Mouse (Mus musculus) kidney, postnatal 10 days (tissue): Measurements from ENCODE around the gene Ppp1r26.
"Not testable (repeated sequence)": the region's sequence is repeated elsewhere in the genome, so short reads cannot be mapped to it uniquely, and the experiment has no call there.

ENCODE experiments used
- DNase-seq: peaks from one replicate; pipeline ENCODE4 v3.0.0; 2021; ENCODE audit warnings: mixed read lengths

Gene Ppp1r26

DNA sequence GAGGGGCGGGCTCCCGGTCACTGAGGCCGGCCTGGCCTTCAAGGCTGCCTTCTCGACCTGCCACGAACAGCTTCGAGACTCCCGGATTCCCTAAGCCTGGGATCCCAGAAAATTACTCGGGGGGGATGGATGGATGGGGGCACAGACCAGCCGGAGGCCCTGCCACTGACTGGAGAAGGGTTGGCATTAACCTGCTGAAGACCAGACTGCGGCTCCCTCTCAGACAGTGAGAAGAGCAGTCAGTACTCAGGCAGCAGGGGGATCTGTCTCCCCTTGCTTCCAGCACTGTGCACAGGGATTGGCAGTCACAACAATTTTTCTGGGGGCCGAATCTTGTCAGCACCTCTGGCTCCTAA, 693 bp downstream of the Ppp1r26 start:
- no peak for DNase-seq

- DNase-seq: no peak
Observed at GRCm38 (mm10) chr2:28451663-28452062, 5.1 kb downstream of the Ppp1r26 start.

DNA sequence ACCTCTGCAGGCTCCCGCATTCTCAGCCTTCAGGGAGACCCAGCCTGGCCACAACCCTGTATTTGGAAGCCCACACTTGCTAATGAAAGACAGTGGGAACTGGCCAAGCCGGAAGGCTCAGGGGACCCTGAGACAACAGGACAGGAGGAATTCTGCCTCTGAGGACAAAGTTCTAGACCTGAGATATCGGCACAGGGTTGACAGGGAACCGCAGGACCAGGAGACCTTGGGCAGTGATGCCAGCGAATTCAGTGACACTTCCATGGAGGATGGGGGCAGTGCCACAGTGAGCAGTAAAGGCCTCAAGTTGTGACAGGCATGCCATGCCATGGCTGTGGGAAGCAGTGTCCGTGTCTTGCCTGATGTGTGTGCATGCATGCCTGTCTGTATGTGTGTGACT, 6.9 kb downstream of the Ppp1r26 start:
- DNase-seq: no peak

- no peak for DNase-seq
Observed at GRCm38 (mm10) chr2:28456616-28457015, 10.0 kb downstream of the Ppp1r26 start.

- peak; percentile 67 for DNase-seq
Observed at GRCm38 (mm10) chr2:28463919-28464318, 17.3 kb downstream of the Ppp1r26 start.

- DNase-seq: no peak
Observed at GRCm38 (mm10) chr2:28464919-28465318, 18.3 kb downstream of the Ppp1r26 start.

GRCm38 (mm10) chr2:28465836-28466518, 19.4 kb downstream of the Ppp1r26 start, which contains the start of gene 1700007K13Rik:
1700007K13Rik (minus strand) TSS chr2:28466332.
- peak; percentile 82 for DNase-seq

- DNase-seq: peak; percentile 92
Observed at GRCm38 (mm10) chr2:28467860-28468485, 21.4 kb downstream of the Ppp1r26 start, which contains the start of gene Mrps2. Mrps2 (plus strand) TSS chr2:28468066.

GRCm38 (mm10) chr2:28468486-28469225, 22.1 kb downstream of the Ppp1r26 start:
- DNase-seq: no peak

DNA sequence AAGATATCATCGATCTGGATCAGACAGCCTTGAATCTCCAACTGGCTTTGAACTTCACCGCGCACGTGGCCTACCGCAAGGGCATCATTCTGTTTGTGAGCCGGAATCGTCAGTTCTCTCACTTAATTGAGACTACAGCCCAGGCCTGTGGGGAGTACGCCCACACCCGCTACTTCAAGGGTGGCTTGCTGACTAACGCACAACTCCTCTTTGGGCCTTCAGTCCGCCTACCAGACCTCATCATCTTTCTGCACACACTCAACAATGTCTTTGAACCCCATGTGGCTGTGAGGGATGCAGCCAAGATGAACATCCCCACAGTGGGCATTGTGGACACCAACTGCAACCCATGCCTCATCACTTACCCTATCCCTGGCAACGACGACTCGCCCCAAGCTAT, 22.9 kb downstream of the Ppp1r26 start:
- DNase-seq: no peak

DNA sequence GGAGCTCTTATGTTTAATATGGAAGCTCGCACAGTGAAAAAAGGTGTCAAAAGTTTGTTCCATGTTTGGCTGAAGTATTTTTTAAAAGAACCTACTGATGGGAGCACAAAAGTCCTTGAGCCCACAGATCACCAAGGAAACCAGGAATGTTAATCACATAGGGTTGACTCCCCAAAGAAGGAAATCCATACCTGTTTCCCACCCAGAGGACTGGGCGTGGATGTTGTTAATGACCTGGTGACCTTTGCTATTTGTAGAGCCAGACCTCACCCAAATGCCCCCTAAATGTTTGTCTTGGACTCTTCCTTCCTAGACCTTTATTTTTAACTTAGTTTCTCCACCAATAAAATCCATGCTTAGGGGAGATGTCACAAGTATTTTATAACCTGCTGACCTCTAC, 24.0 kb downstream of the Ppp1r26 start:
- no peak for DNase-seq

- DNase-seq: not testable (repeated sequence)
Observed at GRCm38 (mm10) chr2:28472011-28472410, 25.4 kb downstream of the Ppp1r26 start.

- DNase-seq: not testable (repeated sequence)
Observed at GRCm38 (mm10) chr2:28477993-28478392, 31.4 kb downstream of the Ppp1r26 start.

DNA sequence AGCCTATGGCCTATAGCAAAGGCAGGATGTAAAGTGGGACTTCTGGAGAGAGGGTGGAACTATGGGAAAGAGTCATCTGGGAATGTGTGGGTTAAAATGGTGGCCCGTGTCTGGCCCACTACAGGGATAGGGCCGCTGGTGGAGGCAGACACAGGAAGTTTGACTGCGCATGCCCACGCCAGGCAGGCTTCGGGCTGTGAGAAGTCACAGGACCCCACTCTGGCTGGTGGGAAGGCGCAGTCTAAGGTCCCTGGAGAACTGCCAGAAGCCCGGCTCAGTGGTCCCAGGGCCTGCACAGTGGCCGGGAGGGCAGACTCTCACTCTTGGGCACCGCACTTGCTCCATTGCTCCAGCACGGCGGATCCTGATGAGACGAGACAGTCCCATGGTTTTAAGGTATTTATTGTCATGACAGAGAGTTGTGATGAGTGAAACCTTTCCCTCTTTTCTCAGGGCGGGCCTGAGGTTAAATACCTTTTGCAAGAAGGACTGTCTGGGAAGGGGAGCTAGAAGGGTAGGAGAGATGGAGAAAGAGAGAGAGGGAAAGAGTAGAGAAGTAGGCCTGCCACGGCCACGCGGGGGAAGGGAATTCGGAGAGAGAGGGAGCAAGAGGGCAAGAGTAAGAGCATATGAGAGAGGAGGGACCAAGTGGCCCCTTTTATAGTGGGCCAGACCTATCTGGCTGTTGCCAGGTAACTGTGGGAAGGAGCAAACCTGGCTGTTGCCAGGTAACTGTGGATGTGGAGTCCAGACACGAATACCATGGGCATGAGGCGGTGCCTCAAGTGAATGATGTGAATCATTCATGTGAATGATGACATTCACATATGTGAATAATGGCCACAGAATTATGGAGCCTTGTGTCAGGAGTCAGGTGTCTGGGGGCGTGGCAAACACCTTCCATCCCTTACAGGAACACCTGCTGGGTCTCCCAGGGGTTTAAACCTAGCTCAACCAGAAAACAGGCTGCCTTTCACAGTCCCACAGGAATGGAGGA, 32.9 kb downstream of the Ppp1r26 start:
- no peak for DNase-seq

GRCm38 (mm10) chr2:28483861-28484260, 37.3 kb downstream of the Ppp1r26 start:
- no peak for DNase-seq

- DNase-seq: no peak
Observed at GRCm38 (mm10) chr2:28494521-28494920, 47.9 kb downstream of the Ppp1r26 start.

GRCm38 (mm10) chr2:28495207-28495756, 48.7 kb downstream of the Ppp1r26 start:
- peak; percentile 71 for DNase-seq

DNA sequence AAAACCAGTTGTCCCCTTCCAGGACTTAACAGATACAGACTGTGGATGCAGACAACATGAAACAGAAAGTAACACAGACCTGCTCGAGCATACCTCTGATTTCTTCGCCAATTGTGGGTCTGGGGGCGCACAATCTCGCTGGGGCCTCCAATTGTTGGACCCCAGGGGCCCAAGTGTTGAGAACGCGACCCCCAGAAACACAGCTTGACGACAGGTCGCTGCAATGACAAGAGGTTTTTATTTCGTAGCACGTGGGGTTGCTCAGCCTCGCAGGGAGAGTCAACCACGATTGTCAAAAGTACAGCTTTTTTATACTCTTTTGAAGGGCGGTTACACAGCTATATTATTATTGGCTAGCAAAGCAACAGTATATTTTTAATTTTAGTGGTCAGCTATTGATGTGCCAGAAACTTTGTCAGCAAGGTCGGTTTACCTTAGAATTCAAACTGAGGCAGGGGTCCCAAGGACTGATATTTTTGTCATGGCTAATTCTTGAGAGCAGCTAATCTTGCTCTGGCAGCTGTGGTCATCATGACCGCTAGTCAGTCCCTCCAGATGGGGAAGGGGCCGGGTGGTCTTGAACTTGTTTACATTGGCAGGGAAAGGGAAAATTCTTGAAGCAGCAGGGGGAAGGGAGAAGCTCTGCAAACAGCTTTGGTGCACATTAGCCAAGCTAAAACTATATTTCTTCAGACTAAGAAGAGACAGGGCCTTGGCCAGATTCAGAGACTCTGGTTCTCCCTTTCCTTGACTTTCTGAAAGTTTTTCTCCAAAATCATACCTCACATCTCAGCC, 49.4 kb downstream of the Ppp1r26 start:
- peak; percentile 45 for DNase-seq

DNA sequence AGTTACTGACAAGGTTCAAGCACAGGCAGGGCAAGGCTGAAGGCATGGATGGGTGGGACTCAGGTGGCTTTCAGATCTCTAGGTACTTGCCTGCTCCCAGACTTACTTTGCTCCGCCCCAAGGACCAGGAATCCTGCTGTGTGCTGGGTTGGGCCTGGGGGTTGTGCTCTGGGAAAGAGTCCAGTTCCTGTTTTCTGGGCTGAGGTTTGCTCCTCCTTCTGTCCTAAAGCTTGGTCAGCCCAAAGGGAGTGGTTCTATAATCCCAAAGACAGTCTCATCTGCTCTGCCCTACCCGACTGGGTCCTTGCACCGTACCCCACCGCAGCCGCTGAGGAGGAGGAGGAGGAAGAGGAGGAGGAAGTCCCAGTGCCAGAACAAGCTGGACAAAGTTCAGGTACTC, 50.1 kb downstream of the Ppp1r26 start, which contains the start of gene Gbgt1:
TSS of gene Gbgt1 (plus strand) at position 221 of the 400 bp plus-strand sequence.
- peak; percentile 53 for DNase-seq

- no peak for DNase-seq
Observed at GRCm38 (mm10) chr2:28497561-28497960, 51.0 kb downstream of the Ppp1r26 start.

GRCm38 (mm10) chr2:28498431-28498830, 51.8 kb downstream of the Ppp1r26 start:
- no peak for DNase-seq
